Mouse (Mus musculus): Measurements from ENCODE around the gene Gan.

GRCm38 (mm10) chr8:117240841-117241494 lies 83.0 kb downstream of the Gan start:
- TF ChIP-seq CTCF (IDR thresholded peaks at IDR 0.05; ENCODE audit: low read depth) (no peak), EP300 (optimal IDR thresholded peaks at IDR 0.05) (no peak)
